In genomic region chr14:31128101-31128825, GRCm38 (mm10) we compare ENCODE assay signal across 8 mouse cellular contexts. TPM values are rescaled to one million over a fixed set of nuclear protein-coding genes. Genes with fewer than 3 reads are reported as not detected.
DNase-seq lines count a peak whose midpoint lies in the region; ATAC-seq and TF ChIP-seq lines count a peak whose summit lies in the region.

No protein-coding gene starts in this region.

- peak; percentile 46; the same call in 1 of the 2 replicates for TF ChIP-seq CTCF in bone marrow macrophage, adult 2 months (IDR thresholded peaks at IDR 0.05; ENCODE audit: low read depth, low read length)
- TF ChIP-seq CTCF in liver, postnatal 0 days (IDR thresholded peaks at IDR 0.05; ENCODE audit: low read depth) = no peak

- peak; percentile 19 for DNase-seq in right cerebral cortex, postnatal 25 days
- no peak for DNase-seq in right cerebral cortex, postnatal 36 days (ENCODE audit: low spot score in 2 of 2)
- DNase-seq in forelimb bud, embryonic 11.5 days (ENCODE audit: low read depth, low spot score) = peak; percentile 31
- DNase-seq in liver, postnatal 0 days = peak; percentile 65
- no peak for DNase-seq in cerebellum, adult 8-10 months

- TF ChIP-seq EP300 in liver, postnatal 0 days (IDR thresholded peaks at IDR 0.05; ENCODE audit: low read depth) = no peak

- WGBS in intestine, embryonic 16.5 days = 1% methylated on average over 23 of the region's 23 CpGs
- WGBS in liver, postnatal 0 days (ENCODE audit: insufficient replicate concordance) = 2% methylated on average over 23 of the region's 23 CpGs
- 3% methylated on average over 23 of the region's 23 CpGs for WGBS in neural tube, embryonic 12.5 days

- peak overlapping the region; percentile 80 for H3K27ac ChIP-seq in bone marrow macrophage, adult 2 months (ENCODE audit: insufficient read depth, low read depth, low read length)
- peak overlapping the region; percentile 88 for H3K27ac ChIP-seq in intestine, embryonic 16.5 days (ENCODE audit: low read length)
- peak overlapping the region; percentile 89 for H3K27ac ChIP-seq in liver, postnatal 0 days (ENCODE audit: low read depth)
- 0 out of 2 replicates have a peak overlapping the region, but pooled peaks have one; percentile 20 for H3K27ac ChIP-seq in neural tube, embryonic 12.5 days

- no peaks in the 10 kb centered on the region; the same call in 1 of the 2 replicates for H3K36me3 ChIP-seq in intestine, embryonic 16.5 days (ENCODE audit: control insufficient read depth, insufficient read depth, low read length)
- peaks cover under 1% of the 10 kb centered on the region; the same call in 1 of the 2 replicates for H3K36me3 ChIP-seq in liver, postnatal 0 days (replicated peaks; ENCODE audit: insufficient read depth, low read length)
- H3K36me3 ChIP-seq in neural tube, embryonic 12.5 days = peaks cover 2% of the 10 kb centered on the region; the same call in 1 of the 2 replicates

- H3K27me3 ChIP-seq in intestine, embryonic 16.5 days (replicated peaks; ENCODE audit: control insufficient read depth, insufficient read depth, low read length) = no peaks in the 10 kb centered on the region
- H3K27me3 ChIP-seq in liver, postnatal 0 days (ENCODE audit: insufficient read depth, low read length) = no peaks in the 10 kb centered on the region
- H3K27me3 ChIP-seq in neural tube, embryonic 12.5 days (replicated peaks) = no peaks in the 10 kb centered on the region

- H3K9ac ChIP-seq in intestine, embryonic 16.5 days (ENCODE audit: low read depth, low read length) = peak overlapping the region; percentile 86
- H3K9ac ChIP-seq in liver, postnatal 0 days (replicated peaks) = peak overlapping the region; percentile 78
- peak overlapping the region; percentile 74 for H3K9ac ChIP-seq in neural tube, embryonic 12.5 days

- peaks cover 35% of the 10 kb centered on the region for H3K4me1 ChIP-seq in bone marrow macrophage, adult 2 months (ENCODE audit: control insufficient read depth, insufficient read depth, low read length)
- peaks cover 30% of the 10 kb centered on the region for H3K4me1 ChIP-seq in intestine, embryonic 16.5 days (ENCODE audit: control insufficient read depth, insufficient read depth, low read length)
- peaks cover 57% of the 10 kb centered on the region for H3K4me1 ChIP-seq in liver, postnatal 0 days (ENCODE audit: insufficient read depth)
- peaks cover 51% of the 10 kb centered on the region for H3K4me1 ChIP-seq in neural tube, embryonic 12.5 days

- H3K4me3 ChIP-seq in bone marrow macrophage, adult 2 months (ENCODE audit: insufficient read depth, low read length) = peak overlapping the region; percentile 76
- peak overlapping the region; percentile 76 for H3K4me3 ChIP-seq in intestine, embryonic 16.5 days (ENCODE audit: low read length)
- H3K4me3 ChIP-seq in liver, postnatal 0 days (ENCODE audit: low read depth, low read length) = peak overlapping the region; percentile 75
- peak overlapping the region; percentile 71 for H3K4me3 ChIP-seq in neural tube, embryonic 12.5 days

- ATAC-seq in intestine, embryonic 16.5 days = peak; percentile 13
- peak; percentile 18 for ATAC-seq in liver, postnatal 0 days
- ATAC-seq in neural tube, embryonic 12.5 days (ENCODE audit: low FRiP score, low read depth) = no peak

- no peaks in the 10 kb centered on the region for H3K9me3 ChIP-seq in intestine, embryonic 16.5 days (ENCODE audit: control insufficient read depth, low read length)
- no peaks in the 10 kb centered on the region for H3K9me3 ChIP-seq in liver, postnatal 0 days (ENCODE audit: low read length)
- H3K9me3 ChIP-seq in neural tube, embryonic 12.5 days = no peaks in the 10 kb centered on the region

- peak overlapping the region; percentile 77 for H3K4me2 ChIP-seq in intestine, embryonic 16.5 days (ENCODE audit: low read depth, low read length)
- peak overlapping the region; percentile 88 for H3K4me2 ChIP-seq in liver, postnatal 0 days (ENCODE audit: low read depth, low read length)
- H3K4me2 ChIP-seq in neural tube, embryonic 12.5 days (replicated peaks) = peak overlapping the region; percentile 90

- TF ChIP-seq POLR2A in bone marrow macrophage, adult 2 months (IDR thresholded peaks at IDR 0.05; ENCODE audit: borderline replicate concordance, low read depth, low read length) = no peak

RNA-seq across cellular contexts. Expression of gene Smim4, which starts 0.5 kb away (rescaled TPM):
- polyA plus RNA-seq in bone marrow macrophage, adult 2 months (2012; ENCODE audit: insufficient read depth, insufficient read length, missing spikeins) = 90.6 and 95.8 TPM in 2 replicates
- polyA plus RNA-seq in intestine, embryonic 16.5 days (2015; fragmentation: Nextera tagmentation; extraction: Ambion mirVana) = 87.6 and 92.2 TPM in 2 replicates
- polyA plus RNA-seq in liver, postnatal 0 days (2015; fragmentation: Nextera tagmentation; extraction: Ambion mirVana) = 76.1 and 79.2 TPM in 2 replicates
- 79.5 and 80.5 TPM in 2 replicates for polyA plus RNA-seq in neural tube, embryonic 12.5 days (2016; fragmentation: Nextera tagmentation; extraction: Ambion mirVana)

RNA-seq across cellular contexts. Expression of gene Nt5dc2, which starts 2.6 kb away (rescaled TPM):
- 135 and 136 TPM in 2 replicates for polyA plus RNA-seq in bone marrow macrophage, adult 2 months (2012; ENCODE audit: insufficient read depth, insufficient read length, missing spikeins)
- polyA plus RNA-seq in intestine, embryonic 16.5 days (2015; fragmentation: Nextera tagmentation; extraction: Ambion mirVana) = 205 and 208 TPM in 2 replicates
- 45.3 and 48.5 TPM in 2 replicates for polyA plus RNA-seq in liver, postnatal 0 days (2015; fragmentation: Nextera tagmentation; extraction: Ambion mirVana)
- polyA plus RNA-seq in neural tube, embryonic 12.5 days (2016; fragmentation: Nextera tagmentation; extraction: Ambion mirVana) = 437 and 462 TPM in 2 replicates

RNA-seq across cellular contexts. Expression of gene Stab1, which starts 40.2 kb away (rescaled TPM):
- polyA plus RNA-seq in bone marrow macrophage, adult 2 months (2012; ENCODE audit: insufficient read depth, insufficient read length, missing spikeins) = 1,445 and 1,606 TPM in 2 replicates
- polyA plus RNA-seq in intestine, embryonic 16.5 days (2015; fragmentation: Nextera tagmentation; extraction: Ambion mirVana) = 19.0 and 24.5 TPM in 2 replicates
- 34.7 and 42.5 TPM in 2 replicates for polyA plus RNA-seq in liver, postnatal 0 days (2015; fragmentation: Nextera tagmentation; extraction: Ambion mirVana)
- polyA plus RNA-seq in neural tube, embryonic 12.5 days (2016; fragmentation: Nextera tagmentation; extraction: Ambion mirVana) = 26.0 and 27.3 TPM in 2 replicates

Comparison
In these comparisons a context has a peak if more than half of its experiments do, and no peak if none do; other contexts are left out.
1. DNase-seq: peak in right cerebral cortex, postnatal 25 days (single experiment), forelimb bud, embryonic 11.5 days (single experiment) and liver, postnatal 0 days (single experiment); none in right cerebral cortex, postnatal 36 days (0 of 2) and cerebellum, adult 8-10 months (single experiment).
2. H3K27ac ChIP-seq: peak in every context shown above with its lines; median percentile 89 in liver, postnatal 0 days; 88 in intestine, embryonic 16.5 days; 80 in bone marrow macrophage, adult 2 months; 20 in neural tube, embryonic 12.5 days.
3. RNA of gene Stab1, which starts 40.2 kb away (polyA plus RNA-seq): 1,445 to 1,606 TPM in bone marrow macrophage, adult 2 months; 34.7 to 42.5 TPM in liver, postnatal 0 days, 26.0 to 27.3 TPM in neural tube, embryonic 12.5 days and 19.0 to 24.5 TPM in intestine, embryonic 16.5 days; every median in the first group is over 10 times any median in the second.
4. Peak in every context shown above with its lines, with median percentiles within 50 percentile points of each other: H3K4me3 ChIP-seq, H3K4me2 ChIP-seq and H3K9ac ChIP-seq.